Mouse (Mus musculus): ENCODE data around the gene Aasdhppt.
A peak's percentile ranks its signal among the peaks of the same experiment; 100 is the strongest.

Gene Aasdhppt

DNA sequence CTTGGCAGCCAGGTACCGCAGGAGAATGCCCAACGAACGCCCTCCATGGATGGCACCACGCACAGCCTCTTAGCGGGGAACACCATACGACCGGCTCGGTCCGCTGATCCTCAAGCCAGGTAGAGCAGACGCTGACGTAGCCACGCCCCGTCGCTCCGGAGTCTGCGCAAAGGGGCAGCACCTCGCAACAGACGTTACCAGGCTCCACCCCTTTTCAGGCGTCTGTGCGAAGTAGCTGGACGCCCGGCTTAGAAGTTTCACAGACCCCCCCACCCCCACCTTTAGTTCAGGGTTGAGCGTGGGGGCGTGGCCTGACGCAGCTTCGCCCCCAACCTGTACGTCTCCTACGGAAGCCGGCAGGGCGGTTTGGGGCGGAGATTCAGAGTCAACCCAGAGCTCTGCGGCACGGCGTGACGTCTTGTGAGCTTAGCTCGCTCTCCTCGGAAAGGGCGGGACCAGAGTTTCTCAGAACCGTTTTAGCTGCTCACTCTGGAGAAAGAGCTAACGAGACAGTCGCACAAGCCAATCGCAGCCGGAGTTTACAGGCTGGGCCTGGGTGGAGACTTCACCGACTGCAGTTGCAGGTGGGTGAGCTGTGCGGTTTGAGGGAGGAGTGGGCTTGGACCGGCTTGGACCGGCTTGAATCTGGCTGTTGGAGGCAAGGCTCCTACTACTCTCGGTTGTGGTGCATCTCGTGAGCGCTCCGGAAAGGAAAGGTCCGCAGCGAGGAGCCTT lies at the start of gene Aasdhppt, which contains the start of gene Kbtbd3:
TSS of gene Aasdhppt (minus strand) at position 121 of the 735 bp plus-strand sequence.
TSS of gene Kbtbd3 (plus strand) at position 483 of the 735 bp plus-strand sequence.
- DNase-seq, result peak; percentile 100

GRCm38 (mm10) chr9:4353163-4353562 lies 43.9 kb upstream of the Aasdhppt start:
- DNase-seq, result no peak

GRCm38 (mm10) chr9:4318939-4319721 lies 9.9 kb upstream of the Aasdhppt start:
- DNase-seq, result no peak

GRCm38 (mm10) chr9:4315746-4316145 lies 6.5 kb upstream of the Aasdhppt start:
- no peak for DNase-seq

GRCm38 (mm10) chr9:4313946-4314345 lies 4.7 kb upstream of the Aasdhppt start:
- no peak for DNase-seq

DNA sequence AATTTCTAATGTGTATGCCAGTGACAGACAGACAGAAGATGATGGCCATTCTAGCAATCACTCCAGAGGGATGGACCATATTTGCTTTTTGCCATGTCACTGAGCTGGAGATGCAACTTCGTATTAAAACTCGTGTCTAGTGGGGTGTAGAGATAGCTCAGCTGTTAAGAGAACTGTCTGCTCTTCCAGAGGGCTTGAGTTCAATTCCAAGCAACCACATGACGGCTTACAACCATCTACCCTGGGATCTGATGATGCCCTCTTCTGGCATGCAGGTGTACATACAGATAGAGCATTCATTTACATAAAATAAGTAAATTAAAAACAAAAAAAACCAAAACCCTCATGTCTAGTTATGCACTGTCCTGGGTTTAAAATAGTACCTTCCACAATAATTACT lies 1.9 kb upstream of the Aasdhppt start:
- no peak for DNase-seq

DNA sequence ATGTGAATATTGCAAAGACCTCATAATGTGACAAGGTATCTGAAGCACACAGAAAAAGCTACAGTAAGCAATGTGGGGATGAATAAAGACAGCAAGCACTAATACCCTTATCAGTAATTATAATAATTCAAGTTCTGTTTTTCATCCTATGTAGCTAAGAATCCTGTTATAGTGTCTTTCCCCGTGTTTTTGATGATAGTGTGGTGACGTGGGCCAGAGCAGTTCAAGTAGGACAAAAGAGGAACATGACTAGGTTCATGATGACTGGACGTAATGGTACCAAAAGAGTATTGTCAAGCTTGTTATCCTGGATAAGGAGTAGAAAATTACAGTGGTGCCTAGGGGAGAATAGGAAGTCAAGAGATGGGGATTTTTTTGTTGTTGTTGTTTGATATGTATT lies 1.4 kb upstream of the Aasdhppt start:
- DNase-seq, result no peak

GRCm38 (mm10) chr9:4308628-4309350 lies 482 bp downstream of the Aasdhppt start:
- no peak for DNase-seq

DNA sequence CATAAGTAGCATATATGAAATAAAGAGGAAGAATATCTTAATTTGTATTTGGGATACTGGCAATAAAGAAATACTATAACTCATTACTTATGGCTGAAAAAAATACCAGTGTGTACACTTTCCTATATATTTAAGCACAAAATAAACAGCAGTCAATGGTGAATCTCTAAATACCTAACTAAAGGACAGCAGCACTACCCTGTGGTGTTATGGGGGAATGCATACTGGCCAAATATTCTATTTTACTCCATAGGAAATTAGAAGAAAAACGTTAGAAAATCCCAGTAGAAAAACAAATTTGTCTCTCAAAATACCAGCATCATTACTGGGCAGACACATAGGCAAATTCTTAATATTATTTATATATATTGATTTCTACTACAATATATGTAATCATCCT lies 4.4 kb downstream of the Aasdhppt start:
- DNase-seq, result no peak

- no peak for DNase-seq
Measured at GRCm38 (mm10) chr9:4300466-4300865, 8.8 kb downstream of the Aasdhppt start.

GRCm38 (mm10) chr9:4283850-4284249 lies 25.4 kb downstream of the Aasdhppt start:
- DNase-seq, result no peak

DNA sequence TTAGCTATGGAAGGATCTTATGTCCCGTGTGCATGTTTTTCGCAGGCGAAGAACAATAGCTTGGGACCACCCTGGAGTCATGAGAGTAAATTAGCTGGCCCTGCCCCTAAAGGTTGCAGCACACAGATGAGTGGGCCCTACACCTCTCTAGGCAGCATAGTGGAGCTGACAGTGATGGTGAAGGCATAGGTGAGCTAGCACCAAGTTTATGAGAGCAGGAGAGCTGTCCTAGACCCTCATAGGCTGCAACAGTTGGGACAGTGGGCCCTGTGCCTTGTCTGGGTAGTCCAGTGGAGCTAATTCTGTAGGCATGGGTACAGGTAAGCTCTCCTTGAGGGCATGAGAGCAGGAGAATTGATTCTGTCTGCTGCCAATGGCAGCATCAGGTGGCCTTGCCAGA lies 42.4 kb downstream of the Aasdhppt start:
- DNase-seq, result no peak

GRCm38 (mm10) chr9:4260746-4261090 lies 48.6 kb downstream of the Aasdhppt start:
- DNase-seq, result no peak

DNA sequence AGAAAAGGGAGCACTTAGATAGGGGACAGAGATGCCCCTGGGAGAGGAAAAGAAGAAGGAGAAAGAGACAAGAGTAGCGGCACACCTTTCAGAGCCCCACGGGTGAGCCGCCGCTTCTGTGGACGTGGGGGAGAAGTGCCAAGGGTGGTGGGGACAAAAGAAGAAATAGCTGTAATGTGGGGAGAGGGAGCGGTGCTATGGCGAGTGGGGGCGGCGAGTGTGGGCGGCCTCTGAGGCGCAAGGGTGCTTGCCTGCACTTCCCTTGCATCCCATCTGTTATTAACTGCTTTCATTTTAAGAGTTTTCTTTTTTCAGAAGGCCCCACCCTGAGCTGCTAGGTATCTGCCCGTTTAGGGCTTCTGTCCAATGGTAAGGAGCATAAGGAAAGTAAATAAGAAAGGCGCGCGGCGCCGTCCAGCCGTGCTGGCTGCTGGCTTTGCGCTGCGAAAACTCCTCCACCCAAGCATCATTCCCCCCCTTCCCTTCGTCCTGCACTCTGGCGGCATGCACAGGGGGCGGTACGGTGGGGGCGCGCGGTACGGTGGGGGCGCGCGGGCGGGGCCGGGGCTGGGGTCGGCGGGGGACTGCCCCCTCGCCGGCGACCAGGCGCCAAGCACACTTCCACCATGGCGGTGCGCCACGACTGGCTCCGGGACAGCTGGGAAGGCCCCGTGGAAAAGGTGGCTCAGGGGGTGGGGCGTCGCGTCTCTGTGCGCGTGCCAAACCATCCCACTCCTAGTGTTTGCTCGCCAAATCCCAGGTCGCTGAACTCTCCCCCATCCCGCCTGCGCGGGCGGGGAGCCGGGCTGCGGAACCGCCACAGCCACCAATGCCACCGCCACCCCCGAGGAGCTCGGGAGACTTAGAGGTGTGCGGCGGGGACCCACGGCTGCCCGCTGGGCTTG lies 49.2 kb downstream of the Aasdhppt start:
- peak; percentile 27 for DNase-seq

- no peak for DNase-seq
Measured at GRCm38 (mm10) chr9:4259074-4259473, 50.2 kb downstream of the Aasdhppt start.

Data from right cerebral cortex, postnatal 25 days (tissue).